Mouse (Mus musculus): Measurements from ENCODE around the gene Chil1. TPM values are rescaled to one million over a fixed set of nuclear protein-coding genes. Genes with fewer than 3 reads are reported as not detected.

Gene Chil1
- polyA plus RNA-seq, 1 experiment from 2014 or later = 3.7 TPM

GRCm38 (mm10) chr1:134225375-134225774 lies 43.4 kb downstream of the Chil1 start:
- Histone ChIP-seq H3K4me1 (ENCODE audit: control insufficient read depth, insufficient read depth, low read length) (no peaks in the 10 kb centered on the region), H3K27ac (replicated peaks; ENCODE audit: low read depth, low read length) (no peak overlapping the region), H3K9me3 (ENCODE audit: control insufficient read depth, low read length) (no peaks in the 10 kb centered on the region), H3K27me3 (ENCODE audit: control insufficient read depth, insufficient read depth, low read length) (no peaks in the 10 kb centered on the region), H3K4me3 (replicated peaks; ENCODE audit: low read depth, low read length) (no peak overlapping the region), H3K9ac (replicated peaks; ENCODE audit: low read length) (no peak overlapping the region), H3K4me2 (ENCODE audit: low read length) (no peak overlapping the region), H3K36me3 (ENCODE audit: control insufficient read depth, insufficient read depth, low read length) (no peaks in the 10 kb centered on the region)
- DNase-seq (no peak), ATAC-seq (ENCODE audit: low FRiP score, low TSS enrichment) (no peak)
- 89% methylated on average over 5 of the region's 5 CpGs for WGBS

DNA sequence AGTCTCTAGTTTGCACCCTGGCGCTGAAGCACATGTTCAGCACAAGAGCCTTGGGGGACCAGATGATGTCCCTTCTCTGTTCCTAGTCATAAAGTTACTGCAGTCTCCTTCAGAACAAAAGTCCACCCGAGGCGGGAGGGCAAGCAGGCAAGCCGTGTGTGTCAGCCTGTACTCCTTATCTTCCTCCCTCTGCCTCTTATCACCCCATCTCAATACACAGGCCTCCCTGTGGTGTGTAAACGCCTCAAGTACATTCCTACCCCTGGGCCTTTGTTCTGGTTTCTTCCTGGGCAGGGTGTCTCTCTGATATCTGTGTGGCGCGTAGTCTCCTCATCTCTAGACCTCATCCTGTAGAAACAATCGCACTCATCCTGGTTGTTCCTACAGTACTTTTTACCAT lies 44.8 kb downstream of the Chil1 start:
- Histone ChIP-seq H3K9ac (replicated peaks; ENCODE audit: low read length) (no peak overlapping the region), H3K36me3 (ENCODE audit: control insufficient read depth, insufficient read depth, low read length) (no peaks in the 10 kb centered on the region), H3K4me3 (replicated peaks; ENCODE audit: low read depth, low read length) (no peak overlapping the region), H3K27ac (replicated peaks; ENCODE audit: low read depth, low read length) (no peak overlapping the region), H3K27me3 (ENCODE audit: control insufficient read depth, insufficient read depth, low read length) (no peaks in the 10 kb centered on the region), H3K9me3 (ENCODE audit: control insufficient read depth, low read length) (no peaks in the 10 kb centered on the region), H3K4me2 (ENCODE audit: low read length) (no peak overlapping the region), H3K4me1 (ENCODE audit: control insufficient read depth, insufficient read depth, low read length) (no peaks in the 10 kb centered on the region)
- 87% methylated on average over 8 of the region's 8 CpGs for WGBS
- ATAC-seq (ENCODE audit: low FRiP score, low TSS enrichment) (no peak), DNase-seq (no peak)

DNA sequence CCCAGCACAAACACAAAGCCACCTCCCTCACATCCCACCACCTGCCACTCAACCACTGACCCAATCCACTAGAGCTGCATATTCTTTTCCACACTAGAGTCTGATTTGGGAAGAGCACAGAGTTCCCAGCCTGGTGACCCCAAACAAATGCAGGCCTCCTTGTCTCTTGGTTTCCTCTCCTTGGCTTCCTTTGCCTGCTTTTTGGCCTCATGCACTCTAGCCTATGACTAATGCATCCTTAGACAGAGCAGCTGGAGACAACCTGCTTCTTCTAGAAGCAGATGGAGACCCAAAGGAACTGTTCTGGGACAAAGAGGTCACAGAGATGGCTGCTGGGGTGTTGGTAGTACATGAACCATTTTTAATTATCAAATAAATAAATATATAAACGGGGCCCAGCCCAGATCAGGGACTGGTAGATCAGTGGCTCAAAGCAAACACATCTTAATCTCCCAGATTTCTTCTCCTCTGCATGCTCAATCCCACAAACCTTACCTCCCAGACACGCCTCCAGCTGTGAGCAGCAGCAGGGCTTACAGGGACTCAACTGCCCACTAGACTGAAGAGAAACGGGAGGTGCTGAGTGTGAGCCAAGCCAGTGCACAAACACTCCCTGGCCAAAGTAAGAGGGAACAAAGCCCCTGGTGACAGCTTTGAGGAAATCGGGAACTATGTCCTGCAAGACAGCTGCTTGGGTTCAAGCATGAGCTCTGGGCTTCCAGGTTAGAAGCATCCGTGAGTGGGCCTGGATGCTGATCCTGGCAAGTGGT lies 48.0 kb downstream of the Chil1 start:
- no peak overlapping the region for H3K4me3 ChIP-seq (replicated peaks; ENCODE audit: low read depth, low read length)

GRCm38 (mm10) chr1:134230638-134231228 lies 48.8 kb downstream of the Chil1 start:
- Histone ChIP-seq H3K36me3 (ENCODE audit: control insufficient read depth, insufficient read depth, low read length) (no peaks in the 10 kb centered on the region), H3K4me2 (ENCODE audit: low read length) (no peak overlapping the region), H3K9ac (replicated peaks; ENCODE audit: low read length) (no peak overlapping the region), H3K27ac (replicated peaks; ENCODE audit: low read depth, low read length) (no peak overlapping the region), H3K4me3 (replicated peaks; ENCODE audit: low read depth, low read length) (no peak overlapping the region), H3K27me3 (ENCODE audit: control insufficient read depth, insufficient read depth, low read length) (peaks cover 21% of the 10 kb centered on the region), H3K9me3 (ENCODE audit: control insufficient read depth, low read length) (no peaks in the 10 kb centered on the region), H3K4me1 (ENCODE audit: control insufficient read depth, insufficient read depth, low read length) (peaks cover 8% of the 10 kb centered on the region; the same call in 1 of the 2 replicates)
- no peak for DNase-seq
- 90% methylated on average over 10 of the region's 10 CpGs for WGBS
- ATAC-seq (ENCODE audit: low FRiP score, low TSS enrichment) = no peak

More for the DNA sequence above, 48.0 kb downstream of the Chil1 start:
- H3K27ac ChIP-seq (replicated peaks; ENCODE audit: low read depth, low read length) = no peak overlapping the region
- WGBS = 69% methylated on average over 5 of the region's 5 CpGs
- DNase-seq (no peak), ATAC-seq (ENCODE audit: low FRiP score, low TSS enrichment) (no peak)
- H3K36me3 ChIP-seq (ENCODE audit: control insufficient read depth, insufficient read depth, low read length) = no peaks in the 10 kb centered on the region
- H3K4me1 ChIP-seq (ENCODE audit: control insufficient read depth, insufficient read depth, low read length) = peaks cover 4% of the 10 kb centered on the region; the same call in 1 of the 2 replicates
- H3K9me3 ChIP-seq (ENCODE audit: control insufficient read depth, low read length) = no peaks in the 10 kb centered on the region
- no peak overlapping the region for H3K9ac ChIP-seq (replicated peaks; ENCODE audit: low read length)
- peaks cover 19% of the 10 kb centered on the region for H3K27me3 ChIP-seq (ENCODE audit: control insufficient read depth, insufficient read depth, low read length)
- H3K4me2 ChIP-seq (ENCODE audit: low read length) = no peak overlapping the region

- Histone ChIP-seq H3K9me3 (ENCODE audit: control insufficient read depth, low read length) (no peaks in the 10 kb centered on the region), H3K27me3 (ENCODE audit: control insufficient read depth, insufficient read depth, low read length) (peaks cover 21% of the 10 kb centered on the region), H3K4me1 (ENCODE audit: control insufficient read depth, insufficient read depth, low read length) (peaks cover 8% of the 10 kb centered on the region; the same call in 1 of the 2 replicates), H3K4me3 (replicated peaks; ENCODE audit: low read depth, low read length) (no peak overlapping the region), H3K9ac (replicated peaks; ENCODE audit: low read length) (no peak overlapping the region), H3K27ac (replicated peaks; ENCODE audit: low read depth, low read length) (no peak overlapping the region), H3K36me3 (ENCODE audit: control insufficient read depth, insufficient read depth, low read length) (no peaks in the 10 kb centered on the region), H3K4me2 (ENCODE audit: low read length) (no peak overlapping the region)
- DNase-seq = no peak
- 79% methylated on average over 3 of the region's 3 CpGs for WGBS
- no peak for ATAC-seq (ENCODE audit: low FRiP score, low TSS enrichment)
These were observed 49.3 kb downstream of the Chil1 start for GRCm38 (mm10) chr1:134231270-134231669.

- Histone ChIP-seq H3K4me2 (ENCODE audit: low read length) (no peak overlapping the region), H3K27me3 (ENCODE audit: control insufficient read depth, insufficient read depth, low read length) (peaks cover 21% of the 10 kb centered on the region), H3K9me3 (ENCODE audit: control insufficient read depth, low read length) (no peaks in the 10 kb centered on the region), H3K36me3 (ENCODE audit: control insufficient read depth, insufficient read depth, low read length) (no peaks in the 10 kb centered on the region), H3K9ac (replicated peaks; ENCODE audit: low read length) (no peak overlapping the region), H3K4me3 (replicated peaks; ENCODE audit: low read depth, low read length) (no peak overlapping the region), H3K4me1 (ENCODE audit: control insufficient read depth, insufficient read depth, low read length) (peaks cover 8% of the 10 kb centered on the region; the same call in 1 of the 2 replicates), H3K27ac (replicated peaks; ENCODE audit: low read depth, low read length) (no peak overlapping the region)
- ATAC-seq (ENCODE audit: low FRiP score, low TSS enrichment) (no peak), DNase-seq (no peak)
- whole genome bisulfite sequencing = 76% methylated on average over 3 of the region's 3 CpGs
These were observed 49.7 kb downstream of the Chil1 start for GRCm38 (mm10) chr1:134231681-134232080.

- peaks cover 21% of the 10 kb centered on the region for H3K27me3 ChIP-seq (ENCODE audit: control insufficient read depth, insufficient read depth, low read length)
- ATAC-seq (ENCODE audit: low FRiP score, low TSS enrichment) = 0 out of 2 replicates have a peak, but pooled peaks have one; percentile 22
- WGBS = 67% methylated on average over 8 of the region's 8 CpGs
- H3K9me3 ChIP-seq (ENCODE audit: control insufficient read depth, low read length) = no peaks in the 10 kb centered on the region
- no peak overlapping the region for H3K4me2 ChIP-seq (ENCODE audit: low read length)
- H3K9ac ChIP-seq (replicated peaks; ENCODE audit: low read length) = no peak overlapping the region; the same call in 1 of the 2 replicates
- no peak overlapping the region for H3K27ac ChIP-seq (replicated peaks; ENCODE audit: low read depth, low read length)
- peaks cover 8% of the 10 kb centered on the region; the same call in 1 of the 2 replicates for H3K4me1 ChIP-seq (ENCODE audit: control insufficient read depth, insufficient read depth, low read length)
- no peaks in the 10 kb centered on the region for H3K36me3 ChIP-seq (ENCODE audit: control insufficient read depth, insufficient read depth, low read length)
- H3K4me3 ChIP-seq (replicated peaks; ENCODE audit: low read depth, low read length) = no peak overlapping the region
- no peak for DNase-seq
These were observed 50.4 kb downstream of the Chil1 start for GRCm38 (mm10) chr1:134232326-134232725.

GRCm38 (mm10) chr1:134232778-134233531 lies 51.0 kb downstream of the Chil1 start:
- peaks cover 8% of the 10 kb centered on the region; the same call in 1 of the 2 replicates for H3K4me1 ChIP-seq (ENCODE audit: control insufficient read depth, insufficient read depth, low read length)
- WGBS = 47% methylated on average over 12 of the region's 12 CpGs
- peak; percentile 22; the same call in 1 of the 2 replicates for ATAC-seq (ENCODE audit: low FRiP score, low TSS enrichment)

More at GRCm38 (mm10) chr1:134232778-134233531, 51.0 kb downstream of the Chil1 start:
- H3K27ac ChIP-seq (replicated peaks; ENCODE audit: low read depth, low read length) = no peak overlapping the region
- H3K27me3 ChIP-seq (ENCODE audit: control insufficient read depth, insufficient read depth, low read length) = peaks cover 21% of the 10 kb centered on the region
- no peak overlapping the region for H3K4me3 ChIP-seq (replicated peaks; ENCODE audit: low read depth, low read length)
- H3K9me3 ChIP-seq (ENCODE audit: control insufficient read depth, low read length) = no peaks in the 10 kb centered on the region
- H3K9ac ChIP-seq (replicated peaks; ENCODE audit: low read length) = no peak overlapping the region; the same call in 1 of the 2 replicates
- DNase-seq = peak; percentile 69
- peak overlapping the region; percentile 79; the same call in 1 of the 2 replicates for H3K4me2 ChIP-seq (ENCODE audit: low read length)
- no peaks in the 10 kb centered on the region for H3K36me3 ChIP-seq (ENCODE audit: control insufficient read depth, insufficient read depth, low read length)
